Mouse (Mus musculus) midbrain, postnatal 0 days (tissue): ENCODE results near the gene Btbd7. TPM values are rescaled to one million over a fixed set of nuclear protein-coding genes. Genes with fewer than 3 reads are reported as not detected.

Source experiments
- ATAC-seq: fragments of 200-750 bp; cut with Nextera tagmentation; 2 replicates; pipeline ENCODE4 v1.8.0; 2017; ENCODE audit warnings: moderate number of reproducible peaks, mild to moderate bottlenecking, moderate TSS enrichment, moderate library complexity; ENCODE audit not compliant: low FRiP score
- DNase-seq: peaks from one replicate; pipeline ENCODE4 v3.0.0-alpha.2; 2015; ENCODE audit warnings: low spot score
- H3K27ac ChIP-seq: fragments of 300-500 bp; sonication (generic); 2 replicates; pipeline ENCODE4 v1.5.1; 2014; ENCODE audit warnings: low read depth, mild to moderate bottlenecking, low read length, mixed read lengths
- H3K27me3 ChIP-seq: fragments of 300-500 bp; sonication (generic); 2 replicates; pipeline ENCODE4 v1.6.1; 2014; ENCODE audit warnings: low read length, control low read depth, mixed read lengths; ENCODE audit not compliant: insufficient read depth
- H3K36me3 ChIP-seq: fragments of 300-500 bp; sonication (generic); 2 replicates; pipeline ENCODE4 v1.6.1; 2014; ENCODE audit warnings: low read length, control low read depth, mixed read lengths; ENCODE audit not compliant: insufficient read depth
- H3K4me1 ChIP-seq: fragments of 300-500 bp; sonication (generic); 2 replicates; pipeline ENCODE4 v1.6.1; 2014; ENCODE audit warnings: mild to moderate bottlenecking, control low read depth, antibody characterized with exemption, low read length, mixed read lengths; ENCODE audit not compliant: insufficient read depth
- H3K4me2 ChIP-seq: fragments of 300-500 bp; sonication (generic); 2 replicates; pipeline ENCODE4 v1.6.1; 2014; ENCODE audit warnings: low read depth, mild to moderate bottlenecking, low read length, mixed read lengths; ENCODE audit not compliant: poor library complexity, severe bottlenecking
- H3K4me3 ChIP-seq: fragments of 300-500 bp; sonication (generic); 2 replicates; pipeline ENCODE4 v1.5.1; 2014; ENCODE audit warnings: low read depth, mild to moderate bottlenecking, low read length, moderate library complexity
- H3K9ac ChIP-seq: fragments of 300-500 bp; sonication (generic); replicated peaks from 2 replicates; pipeline ENCODE4 v1.6.1; 2014; ENCODE audit warnings: mild to moderate bottlenecking, low read length, moderate library complexity, mixed read lengths; ENCODE audit not compliant: poor library complexity, severe bottlenecking
- H3K9me3 ChIP-seq: fragments of 300-500 bp; sonication (generic); 2 replicates; pipeline ENCODE4 v1.6.1; 2016; ENCODE audit warnings: low read length, control low read depth
- CTCF ChIP-seq: IDR thresholded peaks from 2 replicates; pipeline ENCODE4 v1.5.1; 2016; ENCODE audit warnings: antibody characterized with exemption, mild to moderate bottlenecking
- WGBS: fragments of 180-500 bp; shearing (Covaris S2); extraction: QIAGEN DNeasy Blood & Tissue Kit; methylation state at CpG from one replicate; pipeline ENCODE4 v1.1.7; 2014; 5-methylcytosine and 5-hydroxymethylcytosine counted together
- polyA plus RNA-seq: library from polyadenylated mRNA; unstranded; fragments of >200 nt; fragmentation: Nextera tagmentation; extraction: Ambion mirVana; gene quantifications from 2 replicates; pipeline ENCODE4 v1.2.1, GENCODE M21; 2015
- total RNA-seq: library from RNA; depleted of rRNA; stranded (reverse); fragments of >200 nt; gene quantifications from 2 replicates; pipeline ENCODE4 v1.2.3, GENCODE M21; 2014

The Btbd7 gene
- total and polyA plus RNA-seq, 2 experiments from 2014 or later, result 9.2 to 32.2 TPM

GRCm38 (mm10) chr12:102885735-102886134, 7.5 kb upstream of the Btbd7 start:
- TF ChIP-seq CTCF, result peak; percentile 95
- H3K9ac ChIP-seq, result no peak overlapping the region
- H3K27ac ChIP-seq, result no peak overlapping the region
- ATAC-seq, result peak; percentile 71
- peak; percentile 81 for DNase-seq
- no peaks in the 10 kb centered on the region for H3K9me3 ChIP-seq
- H3K36me3 ChIP-seq, result no peaks in the 10 kb centered on the region
- H3K4me3 ChIP-seq, result no peak overlapping the region
- H3K4me1 ChIP-seq, result no peaks in the 10 kb centered on the region
- no peaks in the 10 kb centered on the region for H3K27me3 ChIP-seq
- no peak overlapping the region for H3K4me2 ChIP-seq
- 14% methylated on average over 5 of the region's 5 CpGs for WGBS

- H3K4me1 ChIP-seq, result peaks cover 10% of the 10 kb centered on the region; the same call in 1 of the 2 replicates
- peak overlapping the region; percentile 93 for H3K27ac ChIP-seq
- DNase-seq, result peak; percentile 51
- peak overlapping the region; percentile 93; the same call in 1 of the 2 replicates for H3K9ac ChIP-seq
- H3K9me3 ChIP-seq, result no peaks in the 10 kb centered on the region
- no peaks in the 10 kb centered on the region for H3K36me3 ChIP-seq
- ATAC-seq, result no peak
- no peaks in the 10 kb centered on the region for H3K27me3 ChIP-seq
- WGBS, result 27% methylated on average over 7 of the region's 7 CpGs
- peak overlapping the region; percentile 77 for H3K4me2 ChIP-seq
- no peak for TF ChIP-seq CTCF
- H3K4me3 ChIP-seq, result peak overlapping the region; percentile 95
Measured at GRCm38 (mm10) chr12:102878901-102879300, 630 bp upstream of the Btbd7 start.

- DNase-seq (peak; percentile 43), ATAC-seq (peak; percentile 71)
- peak overlapping the region; percentile 95 for H3K4me3 ChIP-seq
- peaks cover 10% of the 10 kb centered on the region; the same call in 1 of the 2 replicates for H3K4me1 ChIP-seq
- peak overlapping the region; percentile 77 for H3K4me2 ChIP-seq
- H3K27me3 ChIP-seq, result no peaks in the 10 kb centered on the region
- WGBS, result under 1% methylated on average over 39 of the region's 70 CpGs
- H3K9ac ChIP-seq, result peak overlapping the region; percentile 93
- no peaks in the 10 kb centered on the region for H3K36me3 ChIP-seq
- H3K27ac ChIP-seq, result peak overlapping the region; percentile 93
- no peaks in the 10 kb centered on the region for H3K9me3 ChIP-seq
- TF ChIP-seq CTCF, result peak; percentile 22; the same call in 1 of the 2 replicates
Measured at GRCm38 (mm10) chr12:102877301-102878030, 805 bp downstream of the Btbd7 start.

- TF ChIP-seq CTCF, result no peak
- Histone ChIP-seq H3K27ac (no peak overlapping the region), H3K4me3 (no peak overlapping the region), H3K9me3 (no peaks in the 10 kb centered on the region), H3K36me3 (no peaks in the 10 kb centered on the region), H3K27me3 (no peaks in the 10 kb centered on the region), H3K9ac (no peak overlapping the region), H3K4me1 (no peaks in the 10 kb centered on the region), H3K4me2 (no peak overlapping the region)
- no peak for DNase-seq
- ATAC-seq, result no peak
- 90% methylated on average over 1 of the region's 1 CpGs for WGBS
Measured at GRCm38 (mm10) chr12:102870527-102870926, 7.7 kb downstream of the Btbd7 start.

GRCm38 (mm10) chr12:102869802-102870201, 8.5 kb downstream of the Btbd7 start:
- no peak for TF ChIP-seq CTCF
- Histone ChIP-seq H3K4me2 (no peak overlapping the region), H3K4me1 (no peaks in the 10 kb centered on the region), H3K4me3 (no peak overlapping the region), H3K27me3 (no peaks in the 10 kb centered on the region), H3K27ac (no peak overlapping the region), H3K36me3 (no peaks in the 10 kb centered on the region), H3K9me3 (no peaks in the 10 kb centered on the region), H3K9ac (no peak overlapping the region)
- WGBS, result 94% methylated on average over 2 of the region's 2 CpGs
- DNase-seq (no peak), ATAC-seq (no peak)

- Histone ChIP-seq H3K4me1 (no peaks in the 10 kb centered on the region), H3K9ac (no peak overlapping the region), H3K9me3 (no peaks in the 10 kb centered on the region), H3K4me3 (no peak overlapping the region), H3K36me3 (no peaks in the 10 kb centered on the region), H3K27ac (no peak overlapping the region), H3K4me2 (no peak overlapping the region), H3K27me3 (no peaks in the 10 kb centered on the region)
- ATAC-seq, result no peak
- TF ChIP-seq CTCF, result no peak
- DNase-seq, result no peak
Measured at GRCm38 (mm10) chr12:102860806-102861205, 17.5 kb downstream of the Btbd7 start.
